Mouse (Mus musculus) liver, embryonic 14.5 days (tissue): ENCODE data around the gene Tbx1. TPM values are rescaled to one million over a fixed set of nuclear protein-coding genes. Genes with fewer than 3 reads are reported as not detected.

Source experiments
- ATAC-seq: fragments of 200-750 bp; cut with Nextera tagmentation; 2 replicates; pipeline ENCODE4 v1.8.0; 2017; ENCODE audit warnings: moderate number of reproducible peaks, mild to moderate bottlenecking, moderate library complexity; ENCODE audit not compliant: insufficient read depth
- DNase-seq, 3 experiments: peaks; one replicate each; pipeline ENCODE4 v3.0.0-alpha.2; 2012 to 2013; ENCODE audit warnings: low read depth in 3 of 3, low spot score in 3 of 3
- H3K27ac ChIP-seq: fragments of 300-500 bp; sonication (generic); 2 replicates; pipeline ENCODE4 v1.5.1; 2014; ENCODE audit warnings: moderate library complexity, mild to moderate bottlenecking, control low read depth, inconsistent platforms
- H3K27me3 ChIP-seq: fragments of 300-500 bp; sonication (generic); 2 replicates; pipeline ENCODE4 v1.6.1; 2014; ENCODE audit warnings: mild to moderate bottlenecking, low read length, moderate library complexity; ENCODE audit not compliant: control insufficient read depth, insufficient read depth
- H3K36me3 ChIP-seq: fragments of 300-500 bp; sonication (generic); replicated peaks from 2 replicates; pipeline ENCODE4 v1.6.1; 2014; ENCODE audit warnings: low read depth; ENCODE audit not compliant: control insufficient read depth, insufficient read depth
- H3K4me1 ChIP-seq, 2 experiments: fragments of 200-500 bp in 1 of 2; fragments of 300-500 bp in 1 of 2; sonication (generic) in 1 of 2; replicated peaks; 2 replicates each; pipeline ENCODE4 v1.6.1; 2012 to 2014; ENCODE audit warnings: antibody characterized with exemption in 1 of 2, inconsistent platforms in 1 of 2, low read length in 1 of 2; ENCODE audit not compliant: control insufficient read depth in 2 of 2, insufficient read depth in 2 of 2
- H3K4me2 ChIP-seq: fragments of 300-500 bp; sonication (generic); 2 replicates; pipeline ENCODE4 v1.6.1; 2014; ENCODE audit warnings: low read depth, mild to moderate bottlenecking, control low read depth, moderate library complexity
- H3K4me3 ChIP-seq, 2 experiments: fragments of 200-500 bp in 1 of 2; fragments of 300-500 bp in 1 of 2; sonication (generic) in 1 of 2; 2 replicates each; pipeline ENCODE4 v1.5.1; 2012 to 2014; ENCODE audit warnings: low read depth in 2 of 2, low read length in 2 of 2, mild to moderate bottlenecking in 2 of 2, control low read depth in 1 of 2, inconsistent platforms in 1 of 2, moderate library complexity in 1 of 2; ENCODE audit not compliant: insufficient read depth in 1 of 2
- H3K9ac ChIP-seq: fragments of 300-500 bp; sonication (generic); replicated peaks from 2 replicates; pipeline ENCODE4 v1.6.1; 2014; ENCODE audit warnings: mild to moderate bottlenecking, control low read depth, moderate library complexity
- H3K9me3 ChIP-seq: fragments of 300-500 bp; sonication (generic); 2 replicates; pipeline ENCODE4 v1.6.1; 2016; ENCODE audit warnings: low read length, mixed read lengths; ENCODE audit not compliant: control insufficient read depth
- CTCF ChIP-seq: IDR thresholded peaks from 2 replicates; pipeline ENCODE4 v1.5.1; 2016; ENCODE audit warnings: antibody characterized with exemption, low read depth, control low read depth
- EP300 ChIP-seq: IDR thresholded peaks from 2 replicates; pipeline ENCODE4 v1.6.1; 2016; ENCODE audit warnings: antibody characterized with exemption, low read depth
- WGBS: fragments of 180-500 bp; shearing (Covaris S2); extraction: QIAGEN DNeasy Blood & Tissue Kit; methylation state at CpG from one replicate; pipeline ENCODE4 v1.1.7; 2014; ENCODE audit not compliant: insufficient replicate concordance; 5-methylcytosine and 5-hydroxymethylcytosine counted together
- polyA plus RNA-seq, 2 experiments: library from polyadenylated mRNA; depleted of rRNA in 1 of 2; stranded (reverse) in 1 of 2; unstranded in 1 of 2; fragments of >200 nt; fragmentation: Nextera tagmentation in 1 of 2; extraction: Ambion mirVana in 1 of 2; gene quantifications; 2 replicates each; pipeline versions ENCODE4 v1.2.1 to v1.2.3; 2012 to 2014

Tbx1 gene
- polyA plus RNA-seq, 2 experiments: 0.02 TPM; not detected in 1

DNA sequence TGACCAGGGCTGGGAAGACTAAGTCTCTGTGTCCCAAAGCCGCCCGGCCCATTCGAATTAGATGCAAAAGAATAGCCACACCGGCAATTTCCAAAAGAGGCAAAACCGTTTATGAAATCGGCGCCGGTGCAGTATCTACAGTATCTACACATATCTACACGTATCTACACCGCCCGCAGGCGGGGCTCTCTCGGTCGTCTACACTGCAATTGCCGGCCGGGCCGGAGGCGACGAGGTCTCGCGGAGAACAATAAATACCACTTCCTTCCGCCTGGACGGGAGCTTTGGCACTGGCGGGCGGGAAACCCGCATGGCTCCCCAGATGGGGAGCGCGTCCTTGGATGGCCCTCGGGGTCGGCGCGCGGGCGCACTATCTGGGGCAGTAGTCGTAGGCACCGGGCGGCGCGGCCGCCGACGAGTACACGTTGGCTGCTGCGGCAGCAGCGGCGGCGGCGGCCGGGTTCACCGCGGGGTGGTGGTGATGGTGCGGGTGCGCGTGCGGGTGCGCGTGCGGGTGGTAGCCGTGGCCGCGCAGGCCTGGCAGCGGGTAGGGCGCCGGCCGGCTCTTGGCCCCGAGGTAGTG lies 8.8 kb downstream of the Tbx1 start:
- Histone ChIP-seq H3K4me1 (no peaks in the 10 kb centered on the region), H3K4me2 (peak overlapping the region; percentile 33), H3K36me3 (no peaks in the 10 kb centered on the region), H3K9ac (no peak overlapping the region), H3K27me3 (peaks cover 77% of the 10 kb centered on the region), H3K9me3 (no peaks in the 10 kb centered on the region), H3K27ac (no peak overlapping the region), H3K4me3 (peak overlapping the region in 1 of 2 experiments; percentile 1; a peak in 1 of 4 replicates)
- TF ChIP-seq CTCF (no peak), EP300 (no peak)
- DNase-seq (no peak), ATAC-seq (no peak)
- WGBS: under 1% methylated on average over 62 of the region's 66 CpGs

- WGBS: 6% methylated on average over 21 of the region's 21 CpGs
- Histone ChIP-seq H3K9ac (no peak overlapping the region), H3K4me2 (peak overlapping the region; percentile 33), H3K4me3 (no peak overlapping the region; a peak in 1 of 4 replicates), H3K36me3 (no peaks in the 10 kb centered on the region), H3K27me3 (peaks cover 72% of the 10 kb centered on the region), H3K27ac (no peak overlapping the region), H3K4me1 (no peaks in the 10 kb centered on the region), H3K9me3 (no peaks in the 10 kb centered on the region)
- ATAC-seq: no peak
- no peak for DNase-seq
- TF ChIP-seq CTCF (no peak), EP300 (no peak)
Observed at GRCm38 (mm10) chr16:18581050-18581622, 9.3 kb downstream of the Tbx1 start.

- TF ChIP-seq EP300: no peak
- TF ChIP-seq CTCF: no peak
- DNase-seq (no peak), ATAC-seq (no peak)
- Histone ChIP-seq H3K27ac (no peak overlapping the region), H3K4me3 (no peak overlapping the region), H3K4me1 (no peaks in the 10 kb centered on the region), H3K9me3 (no peaks in the 10 kb centered on the region), H3K9ac (no peak overlapping the region), H3K36me3 (no peaks in the 10 kb centered on the region), H3K4me2 (no peak overlapping the region), H3K27me3 (peaks cover 64% of the 10 kb centered on the region)
- WGBS: 29% methylated on average over 2 of the region's 2 CpGs
Observed at GRCm38 (mm10) chr16:18580389-18580788, 10.1 kb downstream of the Tbx1 start.

DNA sequence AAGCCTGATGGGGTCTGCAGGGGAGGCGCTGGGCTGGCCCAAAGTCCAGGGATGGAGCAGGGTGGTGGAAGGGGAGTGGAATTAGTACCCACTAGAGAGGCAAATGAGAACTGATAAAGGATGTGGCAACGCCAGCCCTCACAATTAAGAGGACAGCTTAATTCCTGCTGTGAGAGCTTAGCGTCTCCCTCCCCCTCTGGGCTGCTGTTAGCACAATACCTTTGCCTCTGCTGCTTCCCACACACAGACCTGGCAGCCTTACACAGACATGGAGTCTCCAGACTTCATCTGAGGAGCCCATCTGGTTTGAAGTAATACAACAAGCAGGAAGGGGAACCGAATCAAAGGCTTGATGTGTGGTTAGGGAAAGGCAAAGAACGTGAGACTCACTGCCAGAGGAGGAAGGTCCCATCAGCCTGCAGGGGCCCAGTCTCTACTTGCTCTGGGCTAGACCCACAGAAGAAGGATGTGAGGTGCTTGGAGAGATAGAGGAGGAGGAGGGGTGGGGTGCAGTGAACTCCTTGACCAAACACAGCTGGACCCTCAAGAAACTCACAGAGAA lies 12.8 kb downstream of the Tbx1 start:
- no peaks in the 10 kb centered on the region for H3K9me3 ChIP-seq
- H3K4me1 ChIP-seq: no peaks in the 10 kb centered on the region
- WGBS: 24% methylated on average over 5 of the region's 5 CpGs
- ATAC-seq: no peak
- H3K27me3 ChIP-seq: peaks cover 37% of the 10 kb centered on the region
- TF ChIP-seq CTCF: no peak
- TF ChIP-seq EP300: no peak
- H3K27ac ChIP-seq: no peak overlapping the region
- H3K4me2 ChIP-seq: no peak overlapping the region
- DNase-seq: no peak
- H3K4me3 ChIP-seq: no peak overlapping the region
- H3K9ac ChIP-seq: no peak overlapping the region
- no peaks in the 10 kb centered on the region for H3K36me3 ChIP-seq

DNA sequence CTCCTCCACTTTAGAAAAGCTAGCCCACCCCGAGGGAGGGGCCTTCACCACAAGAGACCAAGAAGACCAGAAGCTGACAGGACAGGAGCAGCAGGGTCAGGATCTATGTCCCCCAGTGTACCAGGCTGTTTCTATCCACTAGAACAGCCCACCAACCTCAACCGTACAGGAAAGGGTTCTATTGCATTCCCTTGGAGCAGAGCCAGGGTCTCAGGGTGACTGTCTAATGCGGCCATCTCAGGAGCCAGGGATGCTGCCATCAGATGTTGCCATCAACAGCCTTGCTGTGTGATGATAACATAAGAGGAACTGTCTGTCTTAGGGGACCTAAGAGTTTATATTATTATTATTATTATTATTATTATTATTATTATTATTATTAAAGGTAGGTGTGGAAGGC lies 13.4 kb downstream of the Tbx1 start:
- no peak overlapping the region for H3K9ac ChIP-seq
- ATAC-seq (no peak), DNase-seq (no peak)
- 30% methylated on average over 3 of the region's 3 CpGs for WGBS
- peaks cover 31% of the 10 kb centered on the region for H3K27me3 ChIP-seq
- no peaks in the 10 kb centered on the region for H3K4me1 ChIP-seq
- no peak overlapping the region for H3K27ac ChIP-seq
- no peaks in the 10 kb centered on the region for H3K36me3 ChIP-seq
- H3K4me2 ChIP-seq: no peak overlapping the region
- TF ChIP-seq EP300: no peak
- TF ChIP-seq CTCF: no peak
- H3K9me3 ChIP-seq: no peaks in the 10 kb centered on the region
- H3K4me3 ChIP-seq: no peak overlapping the region
